Mouse (Mus musculus): ENCODE results near the gene Olfr1056.
"Not testable (repeated sequence)": the region's sequence is repeated elsewhere in the genome, so short reads cannot be mapped to it uniquely, and the experiment has no call there.

Olfr1056 gene

DNA sequence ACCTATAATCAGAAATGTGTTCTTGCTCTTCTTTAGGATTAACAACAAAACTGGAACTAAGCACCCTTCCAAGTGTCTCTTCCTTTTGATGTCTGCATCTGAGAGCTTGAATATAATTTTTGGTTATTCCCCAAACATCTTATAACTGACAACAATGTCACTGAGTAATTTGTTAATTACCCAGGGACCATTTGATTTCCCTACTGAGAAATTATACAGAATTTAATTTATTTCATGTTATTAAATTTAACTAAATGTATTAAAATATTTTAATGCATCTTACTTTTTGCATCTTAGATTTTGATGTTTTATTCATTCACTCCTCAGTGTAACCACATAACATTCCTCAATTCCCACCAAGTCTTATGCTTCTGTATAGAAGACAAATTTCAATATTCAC, at the start of gene Olfr1056:
Olfr1056 (minus strand) TSS at position 101 of the 400 bp plus-strand sequence.
- DNase-seq (ENCODE audit: low spot score in 2 of 2), result no peak

DNA sequence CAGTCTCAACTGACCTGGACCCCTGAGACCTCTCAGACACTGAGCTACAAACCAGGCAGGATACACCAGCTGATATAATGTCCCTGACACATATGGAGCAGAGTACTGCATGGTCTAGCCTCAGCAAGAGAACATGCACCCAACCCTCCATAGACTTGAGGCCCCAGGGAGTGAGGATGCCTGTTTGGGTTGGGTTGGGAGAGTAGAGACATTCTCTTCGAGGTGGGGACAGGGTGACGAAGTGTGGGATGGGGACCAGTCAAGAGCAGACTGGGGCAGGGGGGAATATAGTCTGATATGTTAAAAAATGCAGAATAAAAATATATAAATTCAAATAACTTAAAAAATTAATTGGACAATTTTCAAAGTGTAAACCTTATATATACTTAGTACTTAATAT, 32.8 kb upstream of the Olfr1056 start:
- DNase-seq (ENCODE audit: low spot score in 2 of 2), result no peak

DNA sequence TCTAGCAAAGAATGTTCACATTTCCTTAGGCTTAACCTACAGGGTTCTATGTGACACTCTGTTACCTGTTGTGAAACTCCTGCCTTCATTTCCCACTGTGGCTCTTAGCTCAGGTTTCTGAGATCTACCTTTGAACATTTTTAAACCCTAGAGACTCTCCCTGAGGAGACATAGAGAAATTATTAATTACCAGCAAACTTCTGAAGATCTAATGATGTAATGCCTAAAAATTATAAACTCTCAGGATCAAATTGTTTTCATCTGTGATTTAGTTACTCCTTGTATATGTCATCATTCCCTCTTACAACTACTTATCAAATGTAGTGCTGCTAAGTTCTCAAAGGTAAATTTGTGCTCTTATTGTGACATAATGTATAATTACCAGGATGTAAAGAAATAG, 26.2 kb upstream of the Olfr1056 start, which contains the start of gene Olfr1058:
Olfr1058 (minus strand) TSS at position 101 of the 400 bp plus-strand sequence.
- DNase-seq (ENCODE audit: low spot score in 2 of 2), result not testable (repeated sequence)

DNA sequence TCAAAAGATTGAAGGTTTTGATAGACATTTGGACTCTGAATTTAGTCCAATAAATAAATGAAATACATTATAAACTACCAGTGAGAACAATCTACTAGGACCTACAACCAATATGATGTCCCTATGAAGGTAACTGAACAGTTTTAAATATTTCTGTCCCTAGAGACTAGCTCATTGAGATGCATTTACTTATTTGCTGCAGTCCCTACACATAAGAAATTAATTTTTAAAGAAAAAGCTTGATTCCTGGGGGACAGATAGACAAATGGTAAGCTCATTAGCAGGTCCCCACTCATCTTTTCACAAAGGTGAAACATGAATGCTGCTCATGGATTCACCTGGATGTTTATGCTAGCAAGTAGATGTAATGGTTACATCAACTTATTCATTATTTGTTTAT, 16.0 kb upstream of the Olfr1056 start, which contains the start of gene Olfr1057:
Olfr1057 (minus strand) TSS at position 101 of the 400 bp plus-strand sequence.
- no peak for DNase-seq (ENCODE audit: low spot score in 2 of 2)

DNA sequence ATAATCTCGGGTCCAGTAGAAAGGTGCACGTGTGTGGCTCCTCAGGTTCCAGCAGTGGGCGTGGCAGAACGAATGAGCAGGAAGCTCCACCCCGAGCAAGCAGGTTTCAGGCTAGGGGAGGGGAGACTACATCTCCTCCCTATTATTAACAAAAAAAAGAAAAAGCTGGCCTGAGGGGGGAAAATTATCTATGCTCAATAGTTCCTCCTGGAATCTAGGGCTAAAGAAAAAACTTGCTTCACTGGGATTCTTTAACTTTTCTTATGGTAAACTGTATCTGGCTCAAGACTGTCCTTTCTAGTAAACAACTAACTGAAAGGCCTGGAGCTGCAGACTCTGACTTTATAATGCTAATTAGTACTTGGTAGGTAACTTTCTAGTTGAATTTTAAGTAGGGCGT, 4.1 kb upstream of the Olfr1056 start:
- DNase-seq (ENCODE audit: low spot score in 2 of 2), result not testable (repeated sequence)

DNA sequence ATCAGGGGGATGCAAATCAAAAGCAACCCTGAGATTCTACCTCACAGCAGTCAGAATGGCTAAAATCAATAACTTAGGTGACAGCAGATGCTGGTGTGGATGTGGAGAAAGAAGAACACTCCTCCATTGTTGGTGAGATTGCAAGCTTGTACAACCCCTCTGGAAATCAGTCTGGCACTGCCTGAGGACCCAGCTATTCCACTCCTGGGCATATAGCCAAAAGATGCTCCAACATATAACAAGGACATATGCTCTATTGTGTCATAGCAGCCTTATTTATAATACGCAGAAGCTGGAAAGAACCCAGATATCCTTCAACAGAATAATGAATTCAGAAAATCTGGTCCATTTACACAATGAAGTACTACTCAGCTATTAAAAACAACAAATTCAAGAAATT, 10.5 kb downstream of the Olfr1056 start:
- not testable (repeated sequence) for DNase-seq (ENCODE audit: low spot score in 2 of 2)

DNA sequence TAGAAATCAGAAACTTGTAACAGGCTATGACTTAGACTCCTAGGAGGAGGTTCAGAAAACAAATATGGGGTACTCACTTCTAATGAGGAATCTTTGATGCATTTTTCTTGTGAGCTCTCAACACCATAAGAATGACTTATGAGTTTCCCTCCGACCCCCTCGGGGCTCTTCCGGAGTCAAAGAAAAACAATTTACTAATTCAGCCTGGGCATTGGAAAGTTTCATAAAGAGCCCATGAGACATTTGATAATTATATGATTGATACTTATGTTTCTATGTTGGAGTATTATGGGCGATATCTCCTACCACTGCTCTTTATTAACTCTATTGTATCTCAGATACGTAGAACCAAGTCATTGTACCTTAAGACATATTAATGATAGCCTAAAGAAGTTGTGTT, 12.1 kb downstream of the Olfr1056 start, which contains the start of gene Olfr1055:
Olfr1055 (minus strand) TSS at position 101 of the 400 bp plus-strand sequence.
- DNase-seq (ENCODE audit: low spot score in 2 of 2), result no peak

DNA sequence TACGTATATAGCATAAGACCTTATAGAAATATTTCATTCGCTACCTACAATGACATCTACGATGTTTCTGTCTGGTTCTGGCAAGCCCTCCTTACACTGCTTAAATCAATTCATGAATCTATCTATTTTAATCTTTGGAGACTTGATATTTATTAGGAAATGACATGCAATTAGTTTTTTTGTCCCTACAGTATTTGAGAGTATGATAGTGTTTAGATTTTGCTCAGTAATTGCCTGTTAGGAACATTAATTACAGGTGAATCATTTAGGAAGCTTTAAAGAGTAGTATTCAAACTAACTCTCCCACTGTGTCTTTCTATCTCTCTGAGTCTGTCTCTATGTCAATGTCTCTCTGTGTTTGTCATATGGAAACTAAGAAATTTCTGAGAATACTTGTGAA, 26.9 kb downstream of the Olfr1056 start, which contains the start of gene Olfr1054:
Olfr1054 (minus strand) TSS at position 101 of the 400 bp plus-strand sequence.
- DNase-seq (ENCODE audit: low spot score in 2 of 2), result no peak

DNA sequence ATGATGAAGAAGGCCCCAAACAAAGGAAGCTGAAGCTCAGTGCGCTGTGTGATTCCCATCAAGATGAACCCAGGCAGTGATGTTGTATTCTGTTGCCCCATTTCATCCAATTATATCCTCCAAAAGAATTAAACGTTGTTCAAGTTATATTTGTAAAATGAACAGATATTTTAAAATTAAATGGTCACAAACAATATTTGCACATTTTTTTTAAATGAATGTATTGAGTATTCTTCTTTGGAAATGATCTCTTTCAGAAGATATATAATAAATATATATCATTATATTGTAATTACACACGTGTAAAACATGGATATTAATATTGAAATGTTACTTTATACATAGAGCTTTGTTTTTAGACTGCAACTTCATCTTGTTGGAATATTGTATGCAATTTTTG, 47.1 kb downstream of the Olfr1056 start, which contains the start of gene Olfr1053:
Olfr1053 (minus strand) TSS at position 101 of the 400 bp plus-strand sequence.
- DNase-seq (ENCODE audit: low spot score in 2 of 2), result no peak

All from urinary bladder, postnatal 36 days (tissue).